ENCODE assay signal across 19 mouse cellular contexts in the genomic region with DNA sequence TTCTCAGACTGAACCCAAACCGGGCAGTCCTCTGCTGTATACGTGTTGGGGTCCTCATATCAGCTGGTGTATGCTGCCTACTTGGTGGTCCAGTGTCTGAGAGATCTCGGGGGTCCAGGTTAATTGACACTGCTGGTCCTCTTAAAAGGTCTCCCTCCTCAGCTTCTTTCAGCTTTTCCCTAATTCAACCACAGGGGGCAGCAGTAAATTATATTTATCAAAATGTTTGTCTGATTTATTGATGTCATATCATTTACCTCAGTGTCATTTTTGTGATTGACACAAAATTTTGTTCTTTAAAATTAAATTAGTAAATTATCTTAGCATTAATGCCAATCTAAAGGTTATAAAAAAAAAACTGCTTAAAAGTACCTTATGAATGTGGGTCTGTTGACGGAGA. TPM values are rescaled to one million over a fixed set of nuclear protein-coding genes. Genes with fewer than 3 reads are reported as not detected.
DNase-seq lines count a peak whose midpoint lies in the region; ATAC-seq and TF ChIP-seq lines count a peak whose summit lies in the region.
"Had no signal": no experiment of that assay in that cellular context is flagged by ENCODE, and none has a peak within 500 bp of the region (broad histone marks: within the 10 kb centered on the region; RNA-seq: fewer than 3 reads in every experiment).

No protein-coding gene starts in this region.

- no peaks in the 10 kb centered on the region for H3K4me1 ChIP-seq in hindbrain, embryonic 11.5 days (replicated peaks; ENCODE audit: control insufficient read depth, insufficient read depth, low read length)
- no peaks in the 10 kb centered on the region for H3K4me1 ChIP-seq in hindbrain, embryonic 10.5 days (replicated peaks)
- no peaks in the 10 kb centered on the region for H3K4me1 ChIP-seq in lung, embryonic 14.5 days (ENCODE audit: insufficient read depth)
- H3K4me1 ChIP-seq: forebrain, embryonic 12.5 days; heart, embryonic 13.5 days; liver, embryonic 15.5 days had no signal

- in situ Hi-C loops in Patski (cut with MboI; ENCODE audit: low pct_unique_long_range_greater_than_20kb) = no loop called here

- H3K9ac ChIP-seq in hindbrain, embryonic 11.5 days (ENCODE audit: low read depth, low read length) = no peak overlapping the region
- no peak overlapping the region for H3K9ac ChIP-seq in lung, embryonic 14.5 days
- H3K9ac ChIP-seq: forebrain, embryonic 12.5 days; heart, embryonic 13.5 days; liver, embryonic 15.5 days had no signal

- no peak overlapping the region for H3K4me3 ChIP-seq in hindbrain, embryonic 11.5 days (ENCODE audit: low read depth, low read length)
- no peak overlapping the region for H3K4me3 ChIP-seq in hindbrain, embryonic 10.5 days
- H3K4me3 ChIP-seq in lung, embryonic 14.5 days (ENCODE audit: low read depth, low read length) = no peak overlapping the region
- H3K4me3 ChIP-seq: forebrain, embryonic 12.5 days; heart, embryonic 13.5 days; liver, embryonic 15.5 days had no signal

- peak; percentile 7 for DNase-seq in hindbrain, embryonic 11.5 days (ENCODE audit: low spot score)
- DNase-seq in hindbrain, embryonic 10.5 days (ENCODE audit: low spot score) = no peak
- DNase-seq in lung, embryonic 14.5 days = peak; percentile 16
- DNase-seq in lung, postnatal 10 days = no peak
- no peak for DNase-seq in Patski (ENCODE audit: low read depth, low spot score)
- no peak for DNase-seq in adipocyte (ENCODE audit: low spot score)
- no peak for DNase-seq in B cell, adult 2 months
- DNase-seq: adrenal gland, postnatal 36 days; cerebellum, adult 11-12 months; cerebellum, postnatal 14 days; gastrocnemius, postnatal 10 days; heart, adult 11 months; heart, postnatal 36 days; lung, postnatal 36 days; thymus, postnatal 36 days had no signal

- TF ChIP-seq CTCF in lung, embryonic 14.5 days (IDR thresholded peaks at IDR 0.05; ENCODE audit: low read depth) = peak; percentile 24; the same call in 1 of the 2 replicates
- peak; percentile 23 for TF ChIP-seq CTCF in Patski (IDR thresholded peaks at IDR 0.05)

- POLR2A ChIA-PET in Patski (lab: Charles Lee) = no interaction called here

- no peaks in the 10 kb centered on the region for H3K9me3 ChIP-seq in hindbrain, embryonic 11.5 days (ENCODE audit: control insufficient read depth, low read length)
- H3K9me3 ChIP-seq in hindbrain, embryonic 10.5 days = no peaks in the 10 kb centered on the region
- no peaks in the 10 kb centered on the region for H3K9me3 ChIP-seq in lung, embryonic 14.5 days (ENCODE audit: low read depth, low read length)
- H3K9me3 ChIP-seq: forebrain, embryonic 12.5 days; heart, embryonic 13.5 days; liver, embryonic 15.5 days had no signal

- H3K36me3 ChIP-seq in hindbrain, embryonic 11.5 days (ENCODE audit: control insufficient read depth, insufficient read depth, low read length) = no peaks in the 10 kb centered on the region
- H3K36me3 ChIP-seq in hindbrain, embryonic 10.5 days = peaks cover 59% of the 10 kb centered on the region
- peaks cover 18% of the 10 kb centered on the region for H3K36me3 ChIP-seq in lung, embryonic 14.5 days (ENCODE audit: insufficient read depth)

- WGBS in hindbrain, embryonic 11.5 days = 85% methylated on average over 4 of the region's 4 CpGs
- 91% methylated on average over 4 of the region's 4 CpGs for WGBS in hindbrain, embryonic 10.5 days
- 70% methylated on average over 4 of the region's 4 CpGs for WGBS in lung, embryonic 14.5 days

- no peak overlapping the region for H3K27ac ChIP-seq in hindbrain, embryonic 11.5 days (ENCODE audit: low read depth, low read length)
- no peak overlapping the region for H3K27ac ChIP-seq in hindbrain, embryonic 10.5 days
- H3K27ac ChIP-seq in lung, embryonic 14.5 days (ENCODE audit: low read depth) = no peak overlapping the region
- H3K27ac ChIP-seq: forebrain, embryonic 12.5 days; heart, embryonic 13.5 days; liver, embryonic 15.5 days had no signal

- CTCF ChIA-PET in Patski (lab: Charles Lee) = no interaction called here

- H3K27me3 ChIP-seq in hindbrain, embryonic 11.5 days (ENCODE audit: control insufficient read depth, insufficient read depth, low read length) = no peaks in the 10 kb centered on the region
- H3K27me3 ChIP-seq in hindbrain, embryonic 10.5 days (ENCODE audit: insufficient read depth, poor library complexity, severe bottlenecking) = no peaks in the 10 kb centered on the region
- no peaks in the 10 kb centered on the region for H3K27me3 ChIP-seq in lung, embryonic 14.5 days (ENCODE audit: insufficient read depth, low read length)
- no peaks in the 10 kb centered on the region for H3K27me3 ChIP-seq in Patski
- H3K27me3 ChIP-seq: forebrain, embryonic 12.5 days; heart, embryonic 13.5 days; liver, embryonic 15.5 days had no signal

- ATAC-seq in hindbrain, embryonic 11.5 days (ENCODE audit: low FRiP score) = no peak
- no peak for ATAC-seq in lung, embryonic 14.5 days (ENCODE audit: insufficient read depth)
- ATAC-seq in Patski = no peak
- ATAC-seq: midbrain, embryonic 16.5 days had no signal

- no peak overlapping the region for H3K4me2 ChIP-seq in hindbrain, embryonic 11.5 days (replicated peaks; ENCODE audit: low read depth, low read length)
- H3K4me2 ChIP-seq in lung, embryonic 14.5 days = no peak overlapping the region
- H3K4me2 ChIP-seq: forebrain, embryonic 12.5 days; heart, embryonic 13.5 days; liver, embryonic 15.5 days had no signal

RNA-seq across cellular contexts. Expression of a gene that starts 40.7 kb away (rescaled TPM):
- polyA plus RNA-seq in hindbrain, embryonic 11.5 days (2014; fragmentation: Nextera tagmentation; extraction: Ambion mirVana) = 34.6 and 35.2 TPM in 2 replicates
- polyA plus RNA-seq in hindbrain, embryonic 10.5 days (2016; fragmentation: Nextera tagmentation; extraction: Ambion mirVana) = 36.5 and 43.2 TPM in 2 replicates
- polyA plus RNA-seq in lung, embryonic 14.5 days (2014; fragmentation: Nextera tagmentation; extraction: Ambion mirVana) = 37.7 and 42.5 TPM in 2 replicates
- 3.0 TPM for polyA plus RNA-seq in Patski (2021)

Comparison
In these comparisons a context has a peak if more than half of its experiments do, and no peak if none do; other contexts are left out.
1. DNase-seq: peak in hindbrain, embryonic 11.5 days (single experiment) and lung, embryonic 14.5 days (single experiment); none in hindbrain, embryonic 10.5 days (single experiment), lung, postnatal 10 days (single experiment), Patski (single experiment), adipocyte (single experiment) and B cell, adult 2 months (0 of 2).